ENCODE assay signal across 8 mouse cellular contexts in genomic region chr17:82857199-82858147, GRCm38 (mm10).
A peak's percentile ranks its signal among the peaks of the same experiment; 100 is the strongest.
DNase-seq lines count a peak whose midpoint lies in the region; ATAC-seq and TF ChIP-seq lines count a peak whose summit lies in the region.

No protein-coding gene starts in this region.

- peak; percentile 76 to 78 for TF ChIP-seq CTCF in CH12.LX (conservative IDR thresholded peaks at IDR 0.05 in 1 of 2, IDR thresholded peaks at IDR 0.05 in 1 of 2; ENCODE audit: low read depth in 2 of 2, low read length in 2 of 2)
- TF ChIP-seq CTCF in olfactory bulb, adult 2 months (IDR thresholded peaks at IDR 0.05; ENCODE audit: insufficient read depth, low read depth, low read length): peak; percentile 62; the same call in 1 of the 2 replicates

- ATAC-seq in cerebellum, adult (ENCODE audit: insufficient number of reproducible peaks, low FRiP score, low TSS enrichment): peak; percentile 79
- ATAC-seq in forebrain, embryonic 15.5 days (replicated peaks): peak; percentile 98
- ATAC-seq in liver, embryonic 15.5 days (ENCODE audit: insufficient read depth): no peak

- intact Hi-C loops in heart, postnatal 14 days (cut with DNase I): loop anchor here (2.0 kb wide), 1 partner anchor 1667 kb away; no protein-coding TSS in a partner anchor

- dilution Hi-C loops in CH12.LX (cut with MboI; ENCODE audit: extremely low pct_ligation_motif_present, extremely low pct_unique_long_range_greater_than_20kb, low sequenced_read_pairs): no loop called here

- H3K27me3 ChIP-seq in CH12.LX (replicated peaks): peaks cover 5% of the 10 kb centered on the region
- H3K27me3 ChIP-seq in forebrain, embryonic 15.5 days: no peaks in the 10 kb centered on the region
- no peaks in the 10 kb centered on the region for H3K27me3 ChIP-seq in liver, embryonic 15.5 days

- peak; percentile 85 for TF ChIP-seq RAD21 in CH12.LX (IDR thresholded peaks at IDR 0.05; ENCODE audit: low read depth, low read length)

- no peaks in the 10 kb centered on the region for H3K9me3 ChIP-seq in CH12.LX (replicated peaks; ENCODE audit: low read length)
- H3K9me3 ChIP-seq in forebrain, embryonic 15.5 days: no peaks in the 10 kb centered on the region
- H3K9me3 ChIP-seq in liver, embryonic 15.5 days (replicated peaks): no peaks in the 10 kb centered on the region

- TF ChIP-seq POLR2A in CH12.LX (IDR thresholded peaks at IDR 0.05; ENCODE audit: low read depth, low read length): no peak
- no peak for TF ChIP-seq POLR2A in olfactory bulb, adult 2 months (IDR thresholded peaks at IDR 0.05; ENCODE audit: insufficient read depth, low read depth, low read length)

- H3K27ac ChIP-seq in CH12.LX (ENCODE audit: insufficient read depth, low read depth): no peak overlapping the region
- no peak overlapping the region for H3K27ac ChIP-seq in forebrain, embryonic 15.5 days (replicated peaks)
- no peak overlapping the region for H3K27ac ChIP-seq in liver, embryonic 15.5 days (replicated peaks)
- H3K27ac ChIP-seq in olfactory bulb, adult 2 months (ENCODE audit: insufficient read depth, low read depth, low read length): 0 out of 2 replicates have a peak overlapping the region, but pooled peaks have one; percentile 44

- TF ChIP-seq EP300 in CH12.LX (IDR thresholded peaks at IDR 0.05; ENCODE audit: low read length): no peak

- 11% methylated on average over 16 of the region's 16 CpGs for WGBS in forebrain, embryonic 15.5 days
- 15% methylated on average over 16 of the region's 16 CpGs for WGBS in large intestine, adult 2 months
- WGBS in liver, embryonic 15.5 days (ENCODE audit: insufficient replicate concordance): 25% methylated on average over 16 of the region's 16 CpGs
- 12% methylated on average over 16 of the region's 16 CpGs for WGBS in olfactory bulb, adult 2 months

- peak; percentile 73 for DNase-seq in CH12.LX (ENCODE audit: extremely low read depth)
- peak; percentile 66 to 83 for DNase-seq in heart, postnatal 14 days
- DNase-seq in large intestine, adult 2 months (ENCODE audit: low read depth, low spot score): peak; percentile 32
- DNase-seq in thymus, postnatal 14 days: peak; percentile 32

- no peak overlapping the region for H3K9ac ChIP-seq in CH12.LX (ENCODE audit: insufficient read depth, low read depth)
- 0 out of 2 replicates have a peak overlapping the region, but pooled peaks have one; percentile 31 for H3K9ac ChIP-seq in forebrain, embryonic 15.5 days (replicated peaks)
- no peak overlapping the region for H3K9ac ChIP-seq in liver, embryonic 15.5 days

- H3K36me3 ChIP-seq in CH12.LX (replicated peaks in 1 of 2; ENCODE audit: control insufficient read depth in 1 of 2, insufficient read depth in 1 of 2, low read length in 1 of 2): no peaks in the 10 kb centered on the region
- H3K36me3 ChIP-seq in forebrain, embryonic 15.5 days: no peaks in the 10 kb centered on the region
- no peaks in the 10 kb centered on the region for H3K36me3 ChIP-seq in liver, embryonic 15.5 days (replicated peaks)

- in situ Hi-C loops in CH12.LX (cut with MboI; ENCODE audit: low pct_ligation_motif_present, low pct_unique_long_range_greater_than_20kb, low sequenced_read_pairs): no loop called here

- H3K79me2 ChIP-seq in CH12.LX (replicated peaks; ENCODE audit: control insufficient read depth, extremely low read depth, insufficient read depth, poor library complexity, severe bottlenecking): no peaks in the 10 kb centered on the region

- H3K4me2 ChIP-seq in CH12.LX (ENCODE audit: insufficient read depth, low read depth, poor library complexity, severe bottlenecking): peak overlapping the region; percentile 98
- peak overlapping the region; percentile 42 for H3K4me2 ChIP-seq in forebrain, embryonic 15.5 days (replicated peaks)
- 0 out of 2 replicates have a peak overlapping the region, but pooled peaks have one; percentile 15 for H3K4me2 ChIP-seq in liver, embryonic 15.5 days

- H3K4me1 ChIP-seq in CH12.LX (ENCODE audit: control insufficient read depth in 1 of 2, insufficient read depth in 2 of 2): no peaks in the 10 kb centered on the region
- H3K4me1 ChIP-seq in forebrain, embryonic 15.5 days: peaks cover 6% of the 10 kb centered on the region
- H3K4me1 ChIP-seq in liver, embryonic 15.5 days (replicated peaks): no peaks in the 10 kb centered on the region
- peaks cover 2% of the 10 kb centered on the region; the same call in 1 of the 2 replicates for H3K4me1 ChIP-seq in olfactory bulb, adult 2 months (ENCODE audit: control insufficient read depth, insufficient read depth, low read length)

- H3K4me3 ChIP-seq in CH12.LX (replicated peaks in 1 of 3; ENCODE audit: low read depth in 2 of 3, low read length in 2 of 3, poor library complexity in 1 of 3): no peak overlapping the region
- no peak overlapping the region for H3K4me3 ChIP-seq in forebrain, embryonic 15.5 days
- H3K4me3 ChIP-seq in liver, embryonic 15.5 days (replicated peaks): no peak overlapping the region
- peak overlapping the region; percentile 30; the same call in 1 of the 2 replicates for H3K4me3 ChIP-seq in olfactory bulb, adult 2 months (ENCODE audit: insufficient read depth, low read depth, low read length)

TF ChIP-seq in CH12.LX, 34 proteins besides CTCF, POLR2A, EP300 and RAD21:
- TF ChIP-seq CHD1 (IDR thresholded peaks at IDR 0.05; ENCODE audit: low read depth, low read length): no peak
- no peak for TF ChIP-seq PAX5 (IDR thresholded peaks at IDR 0.05; ENCODE audit: low read length)
- TF ChIP-seq ZKSCAN1 (IDR thresholded peaks at IDR 0.05; ENCODE audit: borderline replicate concordance, low read depth, low read length): no peak
- TF ChIP-seq GABPA (IDR thresholded peaks at IDR 0.05; ENCODE audit: insufficient replicate concordance, low read depth, low read length): no peak
- TF ChIP-seq BHLHE40 (IDR thresholded peaks at IDR 0.05; ENCODE audit: low read depth, low read length): no peak
- no peak for TF ChIP-seq MYC (IDR thresholded peaks at IDR 0.05; ENCODE audit: low read depth, low read length)
- TF ChIP-seq SIN3A (IDR thresholded peaks at IDR 0.05; ENCODE audit: low read length): no peak
- no peak for TF ChIP-seq USF2 (conservative IDR thresholded peaks at IDR 0.05; ENCODE audit: low read depth, low read length)
- TF ChIP-seq SMC3 (IDR thresholded peaks at IDR 0.05; ENCODE audit: low read depth, low read length): peak; percentile 82
- TF ChIP-seq MAX (IDR thresholded peaks at IDR 0.05; ENCODE audit: low read length): peak; percentile 63; the same call in 1 of the 2 replicates
- TF ChIP-seq JUN (IDR thresholded peaks at IDR 0.05; ENCODE audit: insufficient read depth, low read depth, low read length): no peak
- peak; percentile 72 for TF ChIP-seq ZC3H11A (IDR thresholded peaks at IDR 0.05; ENCODE audit: low read depth, low read length)
- TF ChIP-seq ELF1 (IDR thresholded peaks at IDR 0.05; ENCODE audit: low read depth, low read length): no peak
- TF ChIP-seq POLR2AphosphoS2 (IDR thresholded peaks at IDR 0.05; ENCODE audit: low read depth, low read length): no peak
- TF ChIP-seq CHD2 (IDR thresholded peaks at IDR 0.05; ENCODE audit: low read length): no peak
- no peak for TF ChIP-seq MAFK (IDR thresholded peaks at IDR 0.05; ENCODE audit: insufficient replicate concordance, low read length)
- no peak for TF ChIP-seq UBTF (IDR thresholded peaks at IDR 0.05; ENCODE audit: low read depth, low read length)
- TF ChIP-seq JUND (conservative IDR thresholded peaks at IDR 0.05; ENCODE audit: low read depth, low read length): no peak
- no peak for TF ChIP-seq HCFC1 (IDR thresholded peaks at IDR 0.05; ENCODE audit: low read depth, low read length)
- TF ChIP-seq MXI1 (IDR thresholded peaks at IDR 0.05; ENCODE audit: low read depth, low read length): no peak
- TF ChIP-seq E2F4 (IDR thresholded peaks at IDR 0.05; ENCODE audit: insufficient replicate concordance, low read depth, low read length): no peak
- TF ChIP-seq USF1 (IDR thresholded peaks at IDR 0.05; ENCODE audit: low read depth, low read length): no peak
- TF ChIP-seq ETS1 (conservative IDR thresholded peaks at IDR 0.05; ENCODE audit: low read depth, low read length): no peak
- TF ChIP-seq IRF4 (IDR thresholded peaks at IDR 0.05; ENCODE audit: low read depth, low read length): no peak
- no peak for TF ChIP-seq TCF12 (IDR thresholded peaks at IDR 0.05; ENCODE audit: low read depth, low read length)
- TF ChIP-seq TBP (conservative IDR thresholded peaks at IDR 0.05; ENCODE audit: low read depth, low read length): no peak
- no peak for TF ChIP-seq RCOR1 (conservative IDR thresholded peaks at IDR 0.05; ENCODE audit: low read depth, low read length)

Comparison
In these comparisons a context has a peak if more than half of its experiments do, and no peak if none do; other contexts are left out.
1. H3K4me2 ChIP-seq: peak in every context shown above with its lines; median percentile 98 in CH12.LX; 42 in forebrain, embryonic 15.5 days; 15 in liver, embryonic 15.5 days.